Mouse (Mus musculus): ENCODE data around the gene Gsta3. TPM values are rescaled to one million over a fixed set of nuclear protein-coding genes. Genes with fewer than 3 reads are reported as not detected.

The Gsta3 gene
- total RNA-seq, 1 experiment = 11.7 TPM

DNA sequence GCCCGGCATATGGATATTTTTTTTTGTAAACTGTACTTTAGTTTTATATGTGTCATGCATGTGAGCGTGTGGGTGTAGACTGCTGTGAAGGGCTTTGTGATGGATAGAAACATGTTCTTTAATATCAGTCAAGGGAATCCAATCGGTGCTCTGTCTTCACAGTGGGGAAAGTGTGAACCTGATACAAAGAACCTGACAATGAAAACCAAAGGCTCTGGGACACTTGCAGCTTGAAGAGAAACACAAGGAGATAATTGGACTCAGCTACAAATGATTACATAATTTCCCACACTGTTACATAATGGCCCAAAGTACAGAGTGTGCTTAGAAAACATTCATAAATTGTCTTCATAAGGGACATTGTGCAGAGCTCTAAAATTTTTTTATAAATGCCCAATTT is 65.1 kb downstream of the Gsta3 start:
- no peak overlapping the region for H3K4me3 ChIP-seq (ENCODE audit: insufficient read depth in 1 of 2, low read depth in 1 of 2, low read length in 2 of 2, poor library complexity in 1 of 2, severe bottlenecking in 1 of 2)
- in situ Hi-C loops (cut with MboI; ENCODE audit: low sequenced_read_pairs in 2 of 2, unreplicated experiment in 2 of 2) = no loop called here
- TF ChIP-seq MAFK (IDR thresholded peaks at IDR 0.05; ENCODE audit: insufficient read depth, low read depth, low read length) (no peak), ZNF384 (IDR thresholded peaks at IDR 0.05; ENCODE audit: low read depth, low read length) (no peak), ZC3H11A (IDR thresholded peaks at IDR 0.05; ENCODE audit: borderline replicate concordance, low read depth, low read length) (no peak), HCFC1 (IDR thresholded peaks at IDR 0.05; ENCODE audit: borderline replicate concordance, insufficient read depth, low read length) (no peak), CHD2 (IDR thresholded peaks at IDR 0.05; ENCODE audit: low read depth, low read length) (no peak)
- DNase-seq (ENCODE audit: low read depth, low spot score) = no peak
- H3K4me1 ChIP-seq (ENCODE audit: control insufficient read depth in 2 of 2, insufficient read depth in 2 of 2, low read length in 2 of 2, poor library complexity in 1 of 2) = no peaks in the 10 kb centered on the region
- no peak overlapping the region for H3K27ac ChIP-seq (ENCODE audit: insufficient read depth, low read depth, low read length, poor library complexity, severe bottlenecking)
- H3K36me3 ChIP-seq (ENCODE audit: control insufficient read depth, insufficient read depth, low read length, poor library complexity, severe bottlenecking) = no peaks in the 10 kb centered on the region
- H3K9me3 ChIP-seq (ENCODE audit: control insufficient read depth, insufficient read depth, low read depth, low read length) = no peaks in the 10 kb centered on the region
- H3K9ac ChIP-seq (ENCODE audit: insufficient read depth, low read depth, low read length, poor library complexity, severe bottlenecking) = no peak overlapping the region

DNA sequence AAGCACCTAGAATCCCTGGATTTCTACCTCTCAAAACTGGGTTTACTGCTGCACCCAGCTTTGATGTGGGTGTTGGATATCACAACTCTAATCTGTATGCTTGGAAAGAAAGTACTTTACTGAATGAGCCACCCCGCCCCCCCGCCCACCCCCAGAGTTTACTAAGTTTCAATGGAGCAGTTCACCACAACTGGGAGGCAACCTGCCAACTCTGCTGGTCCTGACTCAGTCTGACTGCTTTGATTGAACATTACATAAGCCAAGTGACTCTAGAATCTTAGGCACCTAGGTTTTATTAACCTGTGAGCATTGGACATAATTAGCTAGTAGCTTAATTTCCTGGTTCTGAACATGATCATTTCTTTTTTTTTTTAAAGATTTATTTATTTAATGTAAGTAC is 73.9 kb downstream of the Gsta3 start:
- H3K27ac ChIP-seq (ENCODE audit: insufficient read depth, low read depth, low read length, poor library complexity, severe bottlenecking) = no peak overlapping the region
- no peak overlapping the region for H3K9ac ChIP-seq (ENCODE audit: insufficient read depth, low read depth, low read length, poor library complexity, severe bottlenecking)
- no peaks in the 10 kb centered on the region for H3K9me3 ChIP-seq (ENCODE audit: control insufficient read depth, insufficient read depth, low read depth, low read length)
- DNase-seq (ENCODE audit: low read depth, low spot score) = no peak
- no peaks in the 10 kb centered on the region for H3K4me1 ChIP-seq (ENCODE audit: control insufficient read depth in 2 of 2, insufficient read depth in 2 of 2, low read length in 2 of 2, poor library complexity in 1 of 2)
- in situ Hi-C loops (cut with MboI; ENCODE audit: low sequenced_read_pairs in 2 of 2, unreplicated experiment in 2 of 2) = no loop called here
- no peaks in the 10 kb centered on the region for H3K36me3 ChIP-seq (ENCODE audit: control insufficient read depth, insufficient read depth, low read length, poor library complexity, severe bottlenecking)
- no peak overlapping the region for H3K4me3 ChIP-seq (ENCODE audit: insufficient read depth in 1 of 2, low read depth in 1 of 2, low read length in 2 of 2, poor library complexity in 1 of 2, severe bottlenecking in 1 of 2)
- TF ChIP-seq ZC3H11A (IDR thresholded peaks at IDR 0.05; ENCODE audit: borderline replicate concordance, low read depth, low read length) (no peak), CHD2 (IDR thresholded peaks at IDR 0.05; ENCODE audit: low read depth, low read length) (no peak), MAFK (IDR thresholded peaks at IDR 0.05; ENCODE audit: insufficient read depth, low read depth, low read length) (no peak), ZNF384 (IDR thresholded peaks at IDR 0.05; ENCODE audit: low read depth, low read length) (no peak), HCFC1 (IDR thresholded peaks at IDR 0.05; ENCODE audit: borderline replicate concordance, insufficient read depth, low read length) (no peak)

Other genes with a start within 250 kb of the Gsta3 start
- gene Tram2, start 161.4 kb upstream of the Gsta3 start, total RNA-seq (2012; rRNA removed) = 5.1 TPM in 2 replicates
- gene Tmem14a, start 22.0 kb upstream of the Gsta3 start, total RNA-seq (2012; rRNA removed) = 5.7 and 5.8 TPM in 2 replicates
- gene Khdc1a, start 109.1 kb downstream of the Gsta3 start, total RNA-seq (2012; rRNA removed) = not detected in 2 replicates
- gene Khdc1c, start 127.7 kb downstream of the Gsta3 start, total RNA-seq (2012; rRNA removed) = not detected in 2 replicates
- not detected in 2 replicates for gene Khdc1b, start 143.0 kb downstream of the Gsta3 start, total RNA-seq (2012; rRNA removed)

Measured in ES-E14 (cell line).